Mouse (Mus musculus) neutrophil, adult 59 days (primary cell): Measurements from ENCODE around the gene Sema3g. TPM values are rescaled to one million over a fixed set of nuclear protein-coding genes. Genes with fewer than 3 reads are reported as not detected.

Experiments
- total RNA-seq, 2 experiments: library from RNA; stranded (reverse); gene quantifications; 1 replicate in 1 of 2; 2 replicates in 1 of 2; pipeline ENCODE4 v1.2.4; 2023

Sema3g gene
- under 1 TPM; 0.24 to 0.60 TPM for total RNA-seq

DNA sequence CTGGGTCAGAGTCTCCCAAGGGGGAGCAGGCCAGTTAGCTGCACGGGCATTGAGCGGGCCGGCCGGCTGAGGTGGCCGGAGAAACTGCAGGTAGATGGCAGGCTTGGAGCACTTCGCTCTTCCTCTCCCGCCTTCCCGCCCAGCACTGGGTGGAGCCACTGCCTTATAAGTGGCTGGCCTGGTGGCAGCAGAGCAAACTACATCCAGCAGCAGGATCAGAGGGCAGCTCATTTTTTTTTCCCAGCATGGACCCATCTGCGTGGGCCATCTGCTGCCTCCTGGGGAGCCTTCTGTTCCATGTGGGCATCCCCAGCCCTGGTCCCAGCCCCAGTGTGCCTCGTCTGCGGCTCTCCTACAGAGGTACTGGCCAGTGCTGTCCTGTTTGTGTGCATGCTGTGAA lies at the start of gene Sema3g:
Sema3g (plus strand) TSS at position 195 of the 400 bp plus-strand sequence.

GRCm38 (mm10) chr14:31168425-31168824 lies 49.2 kb upstream of the Sema3g start, which contains the start of gene Stab1:
TSS of gene Stab1 (minus strand) at chr14:31168641.

DNA sequence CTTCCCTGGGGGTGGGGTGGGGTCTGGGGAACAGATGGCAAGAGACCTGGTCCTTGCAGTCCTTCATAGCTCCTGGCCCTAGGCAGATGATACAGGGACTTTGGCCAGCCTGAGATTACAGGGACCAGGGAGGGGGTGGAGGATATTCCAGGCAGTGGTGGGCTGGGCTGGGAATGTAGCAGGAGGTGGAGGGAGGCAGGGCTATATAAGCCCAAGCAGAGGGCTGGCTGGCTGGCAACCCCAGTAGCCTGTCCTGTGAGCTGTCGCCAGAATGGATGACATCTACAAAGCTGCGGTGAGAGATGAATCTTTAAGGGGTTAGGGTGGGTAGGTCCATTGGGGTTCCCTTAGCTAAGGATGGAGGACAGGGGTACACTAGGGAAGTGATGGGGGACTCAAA lies 9.6 kb upstream of the Sema3g start, which contains the start of gene Tnnc1:
Tnnc1 (plus strand) TSS at position 229 of the 400 bp plus-strand sequence.

GRCm38 (mm10) chr14:31216846-31217245 lies 814 bp upstream of the Sema3g start, which contains the start of gene Nisch:
TSS of gene Nisch (minus strand) at chr14:31216946.

DNA sequence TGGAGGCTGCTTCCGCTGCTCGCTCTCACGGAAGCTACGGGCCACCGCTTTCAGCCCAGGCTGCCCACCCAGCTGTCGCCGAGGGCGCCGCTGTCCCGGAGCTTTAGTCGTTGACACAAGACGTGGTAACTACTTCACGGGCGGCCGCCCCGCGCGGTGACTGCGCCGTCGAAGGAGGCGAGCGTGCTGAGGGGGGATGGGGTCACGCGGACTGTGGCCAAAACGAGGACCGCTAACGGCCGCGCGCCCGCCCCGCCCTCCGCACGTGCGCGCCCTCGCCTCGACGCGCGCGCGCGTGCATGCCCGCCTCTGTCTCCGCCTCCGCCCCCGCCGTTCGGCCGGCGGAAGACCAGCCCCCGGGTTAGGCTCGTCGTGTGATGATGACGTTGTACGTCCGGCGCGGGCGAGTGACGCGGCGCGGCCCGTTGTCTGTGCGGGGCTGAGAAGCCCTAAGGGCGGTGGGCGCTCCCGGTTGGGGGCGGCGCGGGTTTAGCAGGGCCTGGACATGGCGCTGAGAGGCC lies 33.5 kb downstream of the Sema3g start, which contains the start of the genes Phf7 and Bap1:
Phf7 (minus strand) TSS at position 234 of the 521 bp plus-strand sequence.
Bap1 (plus strand) TSS at position 367 of the 521 bp plus-strand sequence.

Other genes with a start within 250 kb of the Sema3g start
- 10 to 100 TPM; 12.1 to 15.0 TPM for gene Glt8d1, start 216.5 kb upstream of the Sema3g start, total RNA-seq
- gene Spcs1, start 216.2 kb upstream of the Sema3g start, total RNA-seq, result 10 to 100 TPM; 72.3 to 84.1 TPM
- gene Pbrm1, start 198.7 kb upstream of the Sema3g start, total RNA-seq, result 10 to 100 TPM; 50.0 to 53.1 TPM
- 10 to 100 TPM; 47.4 to 66.5 TPM for gene Gnl3, start 198.7 kb upstream of the Sema3g start, total RNA-seq
- gene Smim4, start 88.9 kb upstream of the Sema3g start, total RNA-seq, result 10 to 100 TPM; 54.9 to 59.6 TPM
- 10 to 100 TPM; 11.4 to 13.3 TPM for gene Nt5dc2, start 86.8 kb upstream of the Sema3g start, total RNA-seq
- 1 to 10 TPM; 2.2 to 6.0 TPM for gene Stab1, start 49.2 kb upstream of the Sema3g start, total RNA-seq
- under 1 TPM; 0.75 to 0.87 TPM for gene Tnnc1, start 9.5 kb upstream of the Sema3g start, total RNA-seq
- gene Nisch, start 914 bp upstream of the Sema3g start, total RNA-seq, result 100 to 1,000 TPM; 288 to 309 TPM
- gene Phf7, start 33.5 kb downstream of the Sema3g start, total RNA-seq, result 1 to 10 TPM; 6.6 to 7.2 TPM
- gene Bap1, start 33.6 kb downstream of the Sema3g start, total RNA-seq, result 10 to 100 TPM; 63.9 to 66.0 TPM
- gene Dnah1, start 106.0 kb downstream of the Sema3g start, total RNA-seq, result not detected
- gene Capn7, start 118.8 kb downstream of the Sema3g start, total RNA-seq, result 10 to 100 TPM; 23.3 to 27.4 TPM
- gene Sh3bp5, start 218.2 kb downstream of the Sema3g start, total RNA-seq, result 100 to 1,000 TPM in 1 of 2 experiments, 10 to 100 TPM in 1; 98.4 to 110 TPM